Mouse (Mus musculus) E14TG2a.4 (cell line): ENCODE data around the gene Cnst.
A peak's percentile ranks its signal among the peaks of the same experiment; 100 is the strongest.
"Not testable (repeated sequence)": the region's sequence is repeated elsewhere in the genome, so short reads cannot be mapped to it uniquely, and the experiment has no call there.

Source experiments
- H3K27me3 ChIP-seq: 2 replicates; pipeline ENCODE4 v1.6.1; 2014; ENCODE audit warnings: low read length, control low read depth; ENCODE audit not compliant: insufficient read depth
- H3K36me3 ChIP-seq: 2 replicates; pipeline ENCODE4 v1.6.1; 2014; ENCODE audit warnings: low read length, control low read depth; ENCODE audit not compliant: insufficient read depth
- H3K4me1 ChIP-seq: replicated peaks from 2 replicates; pipeline ENCODE4 v1.6.1; 2014; ENCODE audit warnings: low read depth, low read length, control low read depth
- H3K4me3 ChIP-seq: replicated peaks from 2 replicates; pipeline ENCODE4 v1.5.1; 2014; ENCODE audit warnings: mild to moderate bottlenecking, low read length
- H3K9me3 ChIP-seq: 2 replicates; pipeline ENCODE4 v1.6.1; 2014; ENCODE audit warnings: low read length, control low read depth
- CTCF ChIP-seq: conservative IDR thresholded peaks from 2 replicates; pipeline ENCODE4 v1.5.1; 2014; ENCODE audit warnings: low read length
- NANOG ChIP-seq: IDR thresholded peaks from 2 replicates; pipeline ENCODE4 v1.6.1; 2014; ENCODE audit warnings: borderline replicate concordance, low read length, mixed read lengths
- POU5F1 ChIP-seq: IDR thresholded peaks from 2 replicates; pipeline ENCODE4 v1.6.1; 2014; ENCODE audit warnings: low read length, borderline replicate concordance

The Cnst gene

DNA sequence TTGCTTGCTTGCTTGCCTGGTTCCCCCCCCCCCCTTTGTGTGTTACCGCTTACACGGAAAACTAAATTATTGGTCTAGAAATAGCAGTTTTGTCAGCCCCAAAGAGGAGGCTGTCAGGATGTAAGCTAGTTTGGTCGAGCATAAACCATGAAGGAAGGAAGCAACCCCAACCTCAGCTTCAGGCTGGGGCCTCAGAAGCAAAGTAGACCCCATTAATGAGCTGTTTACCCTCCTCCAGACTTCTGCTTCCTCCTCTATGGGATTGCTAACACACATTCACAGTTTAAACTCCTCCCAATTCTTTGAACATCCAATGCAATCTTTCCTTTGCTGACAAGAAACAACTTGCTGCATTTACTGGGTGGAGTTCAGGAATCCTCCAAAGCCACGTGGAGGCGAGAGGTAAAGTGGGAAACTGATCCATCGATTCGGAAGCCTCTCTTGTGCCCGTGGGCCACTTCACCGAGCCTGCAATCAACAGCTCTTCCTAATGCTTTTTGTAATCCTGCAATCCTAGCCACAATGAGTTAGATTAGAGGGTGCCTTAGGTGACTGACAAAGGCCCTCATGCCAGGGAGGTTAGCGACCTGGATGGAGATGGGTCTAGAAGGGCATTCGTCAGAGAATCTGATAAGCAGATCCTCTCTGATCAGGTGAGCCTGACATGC lies 86.7 kb downstream of the Cnst start:
- H3K36me3 ChIP-seq: no peaks in the 10 kb centered on the region
- TF ChIP-seq CTCF (no peak), NANOG (no peak), POU5F1 (no peak)

DNA sequence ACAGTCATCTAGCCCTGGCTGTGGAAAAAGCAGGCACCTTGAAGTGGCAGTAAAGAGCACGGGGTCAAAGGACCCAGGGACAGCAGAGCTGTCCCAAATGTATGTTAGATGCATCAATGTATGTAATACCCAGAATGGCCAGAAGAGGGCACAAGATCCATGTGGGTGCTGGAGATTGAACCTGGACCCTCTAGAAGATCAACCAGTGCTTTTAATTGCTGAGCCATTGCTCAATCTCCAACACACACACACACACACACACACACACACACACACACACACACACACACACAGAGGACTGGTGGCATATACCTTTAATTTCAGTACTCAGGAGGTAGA lies 87.2 kb downstream of the Cnst start:
- Histone ChIP-seq H3K27me3 (no peaks in the 10 kb centered on the region), H3K9me3 (peaks cover 49% of the 10 kb centered on the region), H3K4me3 (no peak overlapping the region), H3K36me3 (no peaks in the 10 kb centered on the region), H3K4me1 (peaks cover 11% of the 10 kb centered on the region)
- no peak for TF ChIP-seq POU5F1
- peak; percentile 32; the same call in 1 of the 2 replicates for TF ChIP-seq CTCF

More for the DNA sequence above, 86.7 kb downstream of the Cnst start:
- Histone ChIP-seq H3K4me1 (peaks cover 16% of the 10 kb centered on the region), H3K9me3 (peaks cover 49% of the 10 kb centered on the region), H3K27me3 (no peaks in the 10 kb centered on the region), H3K4me3 (no peak overlapping the region)

DNA sequence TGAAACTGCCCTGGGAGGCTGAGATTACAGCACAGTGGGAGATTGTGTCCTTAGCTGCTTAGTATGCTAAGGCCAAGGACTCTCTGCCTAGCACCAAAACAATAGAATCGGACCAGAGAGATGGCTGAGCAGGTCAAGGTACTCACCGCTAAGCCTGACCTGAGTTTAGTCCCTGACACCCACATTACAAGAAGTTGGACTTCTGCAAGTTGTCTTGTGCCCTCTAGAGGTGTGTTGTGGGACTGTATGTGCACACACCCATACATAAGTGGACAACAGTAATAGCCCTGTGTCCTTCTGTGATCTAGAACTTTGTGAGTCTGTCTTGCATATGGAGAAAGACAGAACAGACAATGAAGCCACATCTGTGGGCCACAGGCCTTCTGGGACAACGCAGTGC lies 88.0 kb downstream of the Cnst start:
- H3K27me3 ChIP-seq: no peaks in the 10 kb centered on the region
- TF ChIP-seq NANOG (no peak), POU5F1 (no peak), CTCF (no peak)
- peaks cover 49% of the 10 kb centered on the region for H3K9me3 ChIP-seq

DNA sequence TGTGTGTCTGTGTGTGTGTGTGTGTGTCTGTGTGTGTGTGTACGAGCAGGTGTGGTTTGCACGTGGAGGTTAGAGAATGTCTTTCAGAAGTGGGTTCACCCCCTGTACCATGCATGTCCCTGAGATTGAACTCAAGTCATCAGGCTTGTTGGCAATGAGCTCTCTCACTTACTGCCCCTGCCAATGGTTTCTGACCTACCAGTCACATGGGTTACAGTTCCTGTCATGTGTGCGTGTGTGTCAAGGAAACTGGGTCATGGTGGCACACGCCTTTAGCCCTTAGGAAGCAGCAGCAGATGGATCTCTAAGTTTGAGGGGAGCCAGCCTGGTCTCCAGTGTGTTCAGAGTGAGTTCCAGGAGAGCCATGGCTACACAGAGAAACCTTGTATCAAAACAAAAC lies 96.6 kb downstream of the Cnst start:
- H3K4me1 ChIP-seq: 0 out of 2 replicates have a peak, but pooled peaks cover 3% of the 10 kb centered on the region
- no peak for TF ChIP-seq CTCF
- TF ChIP-seq POU5F1: no peak
- TF ChIP-seq NANOG: no peak
- H3K9me3 ChIP-seq: no peaks in the 10 kb centered on the region
- H3K27me3 ChIP-seq: 0 out of 2 replicates have a peak, but pooled peaks cover 5% of the 10 kb centered on the region
- H3K4me3 ChIP-seq: no peak overlapping the region
- no peaks in the 10 kb centered on the region for H3K36me3 ChIP-seq

More for the DNA sequence above, 88.0 kb downstream of the Cnst start:
- Histone ChIP-seq H3K4me3 (no peak overlapping the region), H3K4me1 (peaks cover 3% of the 10 kb centered on the region; the same call in 1 of the 2 replicates), H3K36me3 (no peaks in the 10 kb centered on the region)

DNA sequence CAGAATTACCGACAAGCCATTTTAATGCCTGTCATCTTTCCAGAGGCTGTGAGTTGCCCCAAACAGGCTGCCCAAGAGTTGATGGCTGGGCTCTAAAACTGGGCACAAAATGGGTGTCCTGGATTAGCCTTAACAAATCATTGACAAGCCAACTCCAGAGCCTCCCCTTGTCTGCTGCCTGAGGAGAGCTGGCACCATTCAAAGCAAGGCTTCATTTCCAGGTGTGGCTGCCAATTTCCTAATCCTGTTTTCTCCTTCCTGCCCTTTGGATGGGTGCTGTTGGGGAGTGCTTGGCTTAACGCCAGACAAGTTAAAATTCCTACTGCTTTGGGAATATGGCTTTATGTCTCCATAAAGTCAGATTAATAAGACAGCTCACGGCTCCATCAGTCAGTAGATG lies 98.0 kb downstream of the Cnst start:
- no peak overlapping the region for H3K4me3 ChIP-seq
- H3K27me3 ChIP-seq: 0 out of 2 replicates have a peak, but pooled peaks cover 5% of the 10 kb centered on the region
- no peaks in the 10 kb centered on the region for H3K9me3 ChIP-seq
- 0 out of 2 replicates have a peak, but pooled peaks cover 3% of the 10 kb centered on the region for H3K4me1 ChIP-seq
- no peak for TF ChIP-seq POU5F1
- no peak for TF ChIP-seq CTCF
- TF ChIP-seq NANOG: no peak
- H3K36me3 ChIP-seq: no peaks in the 10 kb centered on the region

DNA sequence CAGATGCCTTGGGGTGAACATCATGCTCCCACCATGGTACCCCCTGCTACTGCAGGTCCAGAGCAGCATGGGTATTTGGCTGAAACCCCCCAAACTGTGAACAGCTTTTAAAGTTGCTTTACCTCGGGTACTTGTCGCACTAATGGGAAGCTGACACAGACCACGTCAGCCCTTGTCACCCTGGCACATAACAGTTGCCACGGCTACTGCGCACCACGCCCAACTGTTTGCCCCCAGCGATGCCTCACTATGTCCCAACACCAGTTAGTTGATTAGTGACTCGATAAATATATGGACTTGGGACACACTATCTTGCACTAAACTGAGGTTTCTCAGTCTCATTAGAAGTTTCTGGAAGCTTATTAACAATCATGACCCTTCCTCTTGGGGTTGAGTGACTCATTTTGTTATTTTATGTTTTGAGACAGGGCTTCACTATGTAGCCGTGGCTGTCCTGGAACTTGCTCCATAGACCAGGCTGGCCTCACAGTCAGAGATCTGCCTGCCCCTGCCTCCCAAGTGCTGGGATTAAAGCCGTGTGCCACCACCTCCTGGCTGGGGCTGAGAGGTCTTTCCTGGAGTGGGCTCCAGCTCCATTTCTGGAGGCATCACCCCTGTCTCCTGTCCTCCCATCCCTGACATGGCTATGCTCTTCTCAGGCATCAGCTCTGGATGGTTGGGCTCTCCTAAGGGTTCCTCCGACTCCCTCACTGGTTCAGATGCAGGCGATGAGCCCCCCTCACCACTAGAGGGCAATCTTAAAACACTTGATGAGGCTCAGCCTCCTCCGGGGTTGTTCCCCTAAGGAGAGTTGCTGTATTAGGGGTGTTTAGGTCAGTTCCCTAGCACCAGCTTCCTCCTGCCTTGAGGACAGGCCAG lies 99.2 kb downstream of the Cnst start:
- Histone ChIP-seq H3K4me1 (0 out of 2 replicates have a peak, but pooled peaks cover 6% of the 10 kb centered on the region), H3K4me3 (no peak overlapping the region), H3K9me3 (0 out of 2 replicates have a peak, but pooled peaks cover under 1% of the 10 kb centered on the region), H3K27me3 (0 out of 2 replicates have a peak, but pooled peaks cover 5% of the 10 kb centered on the region), H3K36me3 (no peaks in the 10 kb centered on the region)
- peak; percentile 82 for TF ChIP-seq CTCF
- no peak for TF ChIP-seq POU5F1
- no peak for TF ChIP-seq NANOG

DNA sequence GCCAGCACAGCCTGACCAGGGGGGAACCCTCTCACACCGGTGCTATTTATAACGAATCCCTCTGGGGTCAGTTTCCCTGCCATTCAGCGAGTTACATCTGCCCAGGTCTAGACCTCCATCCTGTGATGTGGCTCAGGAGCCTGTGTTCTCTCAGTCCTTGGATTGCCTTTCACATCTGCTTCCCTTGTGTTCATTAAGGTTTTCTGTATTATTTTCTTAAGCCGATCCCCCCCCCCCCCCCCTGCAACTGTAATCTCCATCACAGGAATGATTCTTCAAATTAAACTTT lies 99.8 kb downstream of the Cnst start:
- H3K27me3 ChIP-seq: 0 out of 2 replicates have a peak, but pooled peaks cover 5% of the 10 kb centered on the region
- H3K9me3 ChIP-seq: peaks cover 7% of the 10 kb centered on the region; the same call in 1 of the 2 replicates
- H3K4me3 ChIP-seq: no peak overlapping the region
- H3K36me3 ChIP-seq: no peaks in the 10 kb centered on the region
- no peak for TF ChIP-seq CTCF
- TF ChIP-seq POU5F1: no peak
- no peak for TF ChIP-seq NANOG
- 0 out of 2 replicates have a peak, but pooled peaks cover 12% of the 10 kb centered on the region for H3K4me1 ChIP-seq

DNA sequence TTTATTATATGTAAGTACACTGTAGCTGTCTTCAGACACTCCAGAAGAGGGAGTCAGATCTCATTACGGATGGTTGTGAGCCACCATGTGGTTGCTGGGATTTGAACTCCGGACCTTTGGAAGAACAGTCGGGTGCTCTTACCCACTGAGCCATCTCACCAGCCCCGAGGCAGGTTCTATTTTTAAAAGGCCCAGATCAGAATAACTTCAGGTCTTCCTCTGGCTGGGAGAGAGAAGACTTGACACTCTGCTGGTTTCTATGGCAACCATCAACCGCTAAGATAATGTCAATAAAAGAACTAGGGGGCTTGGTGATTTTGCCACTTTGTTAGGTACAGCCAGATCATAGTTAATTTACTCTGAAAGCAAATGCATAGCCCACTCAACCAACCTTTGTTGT lies 102.5 kb downstream of the Cnst start:
- H3K9me3 ChIP-seq: peaks cover 18% of the 10 kb centered on the region
- H3K4me3 ChIP-seq, H3K27me3 ChIP-seq, H3K36me3 ChIP-seq: not testable (repeated sequence)
- H3K4me1 ChIP-seq: 0 out of 2 replicates have a peak, but pooled peaks cover 13% of the 10 kb centered on the region

DNA sequence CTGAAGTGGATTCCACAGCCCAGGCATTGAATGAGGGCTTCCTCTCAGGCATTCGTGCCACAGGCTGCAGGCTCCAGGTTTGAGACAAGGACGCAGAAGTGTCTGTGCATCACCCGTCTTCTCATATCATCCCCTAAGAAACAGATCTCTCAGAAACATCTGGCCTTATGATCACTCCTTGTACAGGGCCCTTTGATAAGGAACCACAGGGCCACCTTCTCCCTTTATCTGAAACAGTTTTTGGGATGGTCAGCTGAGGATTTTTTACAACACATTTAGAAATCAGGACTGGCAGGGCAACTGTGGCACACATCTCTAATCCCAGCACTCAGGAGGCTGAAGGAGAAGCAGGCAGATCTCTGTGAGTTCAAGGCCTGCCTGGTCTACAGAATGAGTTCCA lies 103.2 kb downstream of the Cnst start:
- H3K36me3 ChIP-seq: no peaks in the 10 kb centered on the region
- H3K27me3 ChIP-seq: no peaks in the 10 kb centered on the region
- no peak for TF ChIP-seq NANOG
- no peak for TF ChIP-seq CTCF
- no peak for TF ChIP-seq POU5F1
- H3K9me3 ChIP-seq: peaks cover 18% of the 10 kb centered on the region
- no peak overlapping the region for H3K4me3 ChIP-seq
- H3K4me1 ChIP-seq: 0 out of 2 replicates have a peak, but pooled peaks cover 13% of the 10 kb centered on the region
